Mouse (Mus musculus) heart, embryonic 13.5 days (tissue): ENCODE measurements around the gene Saa3. TPM values are rescaled to one million over a fixed set of nuclear protein-coding genes. Genes with fewer than 3 reads are reported as not detected.
"Not testable (repeated sequence)": the region's sequence is repeated elsewhere in the genome, so short reads cannot be mapped to it uniquely, and the experiment has no call there.

ENCODE experiments used
- ATAC-seq: fragments of 200-750 bp; cut with Nextera tagmentation; 2 replicates; pipeline ENCODE4 v1.8.0; 2017; ENCODE audit warnings: moderate TSS enrichment; ENCODE audit not compliant: insufficient number of reproducible peaks, low FRiP score, low TSS enrichment; ENCODE audit errors: extremely low read depth
- H3K27ac ChIP-seq: fragments of 300-500 bp; sonication (generic); replicated peaks from 2 replicates; pipeline ENCODE4 v1.5.1; 2015; ENCODE audit warnings: moderate library complexity, mild to moderate bottlenecking, inconsistent platforms
- H3K27me3 ChIP-seq: fragments of 300-500 bp; sonication (generic); replicated peaks from 2 replicates; pipeline ENCODE4 v1.6.1; 2015; ENCODE audit warnings: mild to moderate bottlenecking, inconsistent platforms
- H3K36me3 ChIP-seq: fragments of 300-500 bp; sonication (generic); 2 replicates; pipeline ENCODE4 v1.6.1; 2015; ENCODE audit warnings: mild to moderate bottlenecking, inconsistent platforms
- H3K4me1 ChIP-seq: fragments of 300-500 bp; sonication (generic); 2 replicates; pipeline ENCODE4 v1.6.1; 2015; ENCODE audit warnings: inconsistent platforms
- H3K4me2 ChIP-seq: fragments of 300-500 bp; sonication (generic); 2 replicates; pipeline ENCODE4 v1.6.1; 2015; ENCODE audit warnings: inconsistent platforms, mild to moderate bottlenecking, moderate library complexity
- H3K4me3 ChIP-seq: fragments of 300-500 bp; sonication (generic); 2 replicates; pipeline ENCODE4 v1.5.1; 2015; ENCODE audit warnings: moderate library complexity, mild to moderate bottlenecking, inconsistent platforms
- H3K9ac ChIP-seq: fragments of 300-500 bp; sonication (generic); 2 replicates; pipeline ENCODE4 v1.6.1; 2015; ENCODE audit warnings: inconsistent platforms, mild to moderate bottlenecking, moderate library complexity
- H3K9me3 ChIP-seq: fragments of 300-500 bp; sonication (generic); 2 replicates; pipeline ENCODE4 v1.6.1; 2016; ENCODE audit warnings: inconsistent platforms
- WGBS: fragments of 180-500 bp; shearing (Covaris S2); methylation state at CpG from one replicate; pipeline ENCODE4 v1.1.7; 2015; ENCODE audit warnings: mixed read lengths; 5-methylcytosine and 5-hydroxymethylcytosine counted together
- polyA plus RNA-seq: library from polyadenylated mRNA; unstranded; fragments of >200 nt; fragmentation: Nextera tagmentation; extraction: Ambion mirVana; gene quantifications from 2 replicates; pipeline ENCODE4 v1.2.1, GENCODE M21; 2015

Saa3 gene
- polyA plus RNA-seq: 0.15 TPM in 1 of 2 replicates, not detected in the other

DNA sequence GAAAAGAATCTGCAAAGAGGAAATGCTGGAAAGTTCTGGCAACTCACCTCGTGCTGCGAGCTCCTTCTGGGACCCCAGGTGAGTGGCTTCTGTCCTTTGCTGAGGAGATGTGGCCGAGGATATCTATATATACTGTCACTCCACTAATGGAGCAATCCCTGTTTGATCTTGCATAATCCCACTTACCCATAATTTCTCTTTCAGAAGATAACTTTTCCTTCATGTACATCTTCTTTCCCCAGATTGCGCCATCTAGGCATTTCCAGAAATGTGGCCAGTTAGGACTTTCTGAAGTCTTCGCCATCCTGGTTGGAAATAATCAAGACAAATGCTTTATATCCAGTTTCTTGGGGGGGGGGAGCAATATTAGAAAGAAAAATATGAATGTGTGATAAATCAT, at the start of gene Saa3:
Saa3 (minus strand) TSS at position 101 of the 400 bp plus-strand sequence.
- WGBS: 74% methylated on average over 5 of the region's 5 CpGs
- H3K9me3 ChIP-seq: no peaks in the 10 kb centered on the region
- no peaks in the 10 kb centered on the region for H3K4me1 ChIP-seq
- H3K27ac ChIP-seq: no peak within 1 kb of the TSS
- no peaks in the 10 kb centered on the region for H3K36me3 ChIP-seq
- no peak within 1 kb of the TSS for H3K4me2 ChIP-seq
- peaks cover 18% of the 10 kb centered on the region for H3K27me3 ChIP-seq
- ATAC-seq: no peak
- H3K4me3 ChIP-seq: no peak within 1 kb of the TSS
- no peak within 1 kb of the TSS for H3K9ac ChIP-seq

- Histone ChIP-seq H3K27ac (no peak overlapping the region), H3K4me2 (no peak overlapping the region), H3K4me1 (no peaks in the 10 kb centered on the region), H3K9me3 (no peaks in the 10 kb centered on the region), H3K9ac (no peak overlapping the region), H3K4me3 (no peak overlapping the region), H3K27me3 (no peaks in the 10 kb centered on the region), H3K36me3 (peaks cover 95% of the 10 kb centered on the region)
- 85% methylated on average over 8 of the region's 8 CpGs for WGBS
- no peak for ATAC-seq
These were observed 49.2 kb upstream of the Saa3 start for GRCm38 (mm10) chr7:46764672-46765071.

GRCm38 (mm10) chr7:46762601-46763000, 47.1 kb upstream of the Saa3 start:
- 90% methylated on average over 5 of the region's 5 CpGs for WGBS

GRCm38 (mm10) chr7:46761049-46761795, 45.7 kb upstream of the Saa3 start:
- no peak overlapping the region for H3K27ac ChIP-seq
- H3K36me3 ChIP-seq: peaks cover 79% of the 10 kb centered on the region
- H3K9ac ChIP-seq: no peak overlapping the region
- no peaks in the 10 kb centered on the region for H3K9me3 ChIP-seq
- no peaks in the 10 kb centered on the region for H3K27me3 ChIP-seq
- no peak for ATAC-seq
- 71% methylated on average over 11 of the region's 11 CpGs for WGBS
- H3K4me3 ChIP-seq: no peak overlapping the region
- H3K4me2 ChIP-seq: no peak overlapping the region
- H3K4me1 ChIP-seq: no peaks in the 10 kb centered on the region

More at GRCm38 (mm10) chr7:46762601-46763000, 47.1 kb upstream of the Saa3 start:
- Histone ChIP-seq H3K9me3 (no peaks in the 10 kb centered on the region), H3K4me3 (no peak overlapping the region), H3K27ac (no peak overlapping the region), H3K4me2 (no peak overlapping the region), H3K4me1 (no peaks in the 10 kb centered on the region), H3K36me3 (peaks cover 89% of the 10 kb centered on the region), H3K9ac (no peak overlapping the region), H3K27me3 (no peaks in the 10 kb centered on the region)
- ATAC-seq: no peak

DNA sequence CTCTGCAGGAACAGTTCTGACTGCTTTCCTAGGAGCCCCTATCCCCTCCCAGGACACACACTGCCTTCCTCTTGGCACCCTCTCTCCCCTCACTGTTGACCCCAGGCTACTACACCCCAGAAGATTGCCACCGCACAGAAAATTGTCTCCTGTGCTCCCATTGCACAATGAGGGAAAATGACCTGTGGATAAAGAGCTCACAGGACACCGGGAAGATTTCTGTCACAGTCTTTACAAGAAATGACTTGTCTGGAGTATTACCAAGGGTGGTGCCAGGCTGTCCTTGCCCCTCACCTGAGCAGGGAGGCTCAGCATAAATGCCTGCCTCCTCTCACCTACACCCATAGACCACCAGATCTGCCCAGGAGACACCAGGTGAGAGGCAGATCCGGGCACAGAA, 36.0 kb upstream of the Saa3 start, which contains the start of gene Saa2:
Saa2 (plus strand) TSS at position 301 of the 400 bp plus-strand sequence.
- 59% methylated on average over 3 of the region's 3 CpGs for WGBS
- Histone ChIP-seq H3K4me3 (no peak within 1 kb of the TSS), H3K27me3 (no peaks in the 10 kb centered on the region), H3K27ac (no peak within 1 kb of the TSS), H3K4me2 (no peak within 1 kb of the TSS), H3K9ac (no peak within 1 kb of the TSS), H3K4me1 (0 out of 2 replicates have a peak, but pooled peaks cover 5% of the 10 kb centered on the region), H3K9me3 (no peaks in the 10 kb centered on the region), H3K36me3 (no peaks in the 10 kb centered on the region)
- ATAC-seq: no peak

DNA sequence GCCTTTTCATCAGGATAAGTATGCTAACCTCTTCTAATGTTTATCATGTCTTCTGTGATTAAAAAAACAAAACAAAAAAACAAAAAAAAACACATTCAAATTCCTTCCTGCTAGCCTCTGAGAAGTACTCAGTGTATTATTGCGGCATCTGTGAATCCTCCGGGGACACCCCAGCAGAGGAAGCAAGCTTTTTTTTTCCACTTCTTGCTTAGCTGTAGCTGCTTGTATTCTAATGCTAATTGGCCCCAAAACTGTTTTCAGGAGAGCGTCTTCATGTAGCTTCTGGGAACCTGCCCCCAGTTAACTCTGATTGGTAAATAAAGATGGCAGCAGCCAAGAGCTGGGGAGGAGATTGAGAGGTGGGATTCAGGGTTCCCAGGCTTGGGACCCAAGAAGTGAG, 33.0 kb upstream of the Saa3 start:
- no peak overlapping the region for H3K27ac ChIP-seq
- no peak overlapping the region for H3K4me2 ChIP-seq
- H3K36me3 ChIP-seq: no peaks in the 10 kb centered on the region
- no peaks in the 10 kb centered on the region for H3K9me3 ChIP-seq
- 0 out of 2 replicates have a peak, but pooled peaks cover 5% of the 10 kb centered on the region for H3K4me1 ChIP-seq
- 53% methylated on average over 3 of the region's 3 CpGs for WGBS
- ATAC-seq: no peak
- no peaks in the 10 kb centered on the region for H3K27me3 ChIP-seq
- H3K4me3 ChIP-seq: no peak overlapping the region
- no peak overlapping the region for H3K9ac ChIP-seq

- 78% methylated on average over 7 of the region's 7 CpGs for WGBS
- Histone ChIP-seq H3K27me3 (no peaks in the 10 kb centered on the region), H3K36me3 (no peaks in the 10 kb centered on the region), H3K4me1 (0 out of 2 replicates have a peak, but pooled peaks cover 5% of the 10 kb centered on the region), H3K9me3 (no peaks in the 10 kb centered on the region), H3K4me2 (no peak overlapping the region), H3K27ac (no peak overlapping the region), H3K4me3 (no peak overlapping the region), H3K9ac (no peak overlapping the region)
- no peak for ATAC-seq
These were observed 30.9 kb upstream of the Saa3 start for GRCm38 (mm10) chr7:46746381-46746780.

DNA sequence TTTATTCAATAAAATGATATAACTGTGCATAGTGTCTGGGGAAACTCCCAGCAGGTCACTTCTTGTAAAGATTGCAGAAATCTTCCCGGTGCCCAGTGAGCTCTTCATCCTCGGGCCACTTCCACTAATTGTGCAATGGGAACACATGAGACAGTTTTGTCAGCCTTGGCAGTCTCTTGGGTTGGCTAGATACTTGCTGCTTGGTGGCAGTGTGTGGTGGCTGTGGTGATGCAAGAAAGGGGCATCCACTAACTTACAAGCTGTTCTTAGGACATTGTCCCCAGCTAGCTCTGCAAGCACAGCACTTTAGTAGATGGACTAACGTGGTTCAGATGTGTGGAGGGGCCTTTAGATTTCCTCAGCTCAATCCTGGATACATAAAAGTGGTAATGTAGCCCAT, 30.3 kb upstream of the Saa3 start:
- Histone ChIP-seq H3K9me3 (no peaks in the 10 kb centered on the region), H3K27ac (no peak overlapping the region), H3K36me3 (no peaks in the 10 kb centered on the region), H3K4me3 (no peak overlapping the region), H3K9ac (no peak overlapping the region), H3K4me2 (no peak overlapping the region), H3K4me1 (0 out of 2 replicates have a peak, but pooled peaks cover 5% of the 10 kb centered on the region), H3K27me3 (no peaks in the 10 kb centered on the region)
- no peak for ATAC-seq
- WGBS: 68% methylated on average over 3 of the region's 3 CpGs

DNA sequence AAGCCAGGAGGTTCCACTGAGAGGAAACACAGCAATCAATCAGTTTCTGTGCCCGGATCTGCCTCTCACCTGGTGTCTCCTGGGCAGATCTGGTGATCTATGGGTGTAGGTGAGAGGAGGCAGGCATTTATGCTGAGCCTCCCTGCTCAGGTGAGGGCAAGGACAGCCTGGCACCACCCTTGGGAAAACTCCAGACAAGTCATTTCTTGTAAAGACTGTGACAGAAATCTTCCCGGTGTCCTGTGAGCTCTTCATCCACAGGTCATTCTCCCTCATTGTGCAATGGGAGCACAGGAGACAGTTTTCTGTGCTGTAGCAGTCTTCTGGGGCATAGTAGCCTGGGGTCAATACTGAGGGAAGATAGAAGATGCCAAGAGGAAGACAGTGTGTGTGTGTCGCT, 27.4 kb upstream of the Saa3 start, which contains the start of gene Saa1:
Saa1 (minus strand) TSS at position 101 of the 400 bp plus-strand sequence.
- WGBS: 70% methylated on average over 3 of the region's 3 CpGs
- not testable (repeated sequence) for H3K4me2 ChIP-seq

GRCm38 (mm10) chr7:46740041-46740440, 24.5 kb upstream of the Saa3 start:
- not testable (repeated sequence) for H3K4me3 ChIP-seq, H3K36me3 ChIP-seq, H3K9me3 ChIP-seq, H3K4me2 ChIP-seq, H3K27ac ChIP-seq, H3K9ac ChIP-seq, ATAC-seq, H3K4me1 ChIP-seq, H3K27me3 ChIP-seq
- WGBS: 71% methylated on average over 5 of the region's 5 CpGs

More for the DNA sequence above, 27.4 kb upstream of the Saa3 start, which contains the start of gene Saa1:
- H3K27ac ChIP-seq, H3K9me3 ChIP-seq, H3K27me3 ChIP-seq, H3K4me1 ChIP-seq, H3K4me3 ChIP-seq, H3K36me3 ChIP-seq, ATAC-seq, H3K9ac ChIP-seq: not testable (repeated sequence)

GRCm38 (mm10) chr7:46738561-46739460, 23.3 kb upstream of the Saa3 start:
- H3K36me3 ChIP-seq: no peaks in the 10 kb centered on the region
- no peaks in the 10 kb centered on the region for H3K9me3 ChIP-seq
- no peak overlapping the region for H3K4me2 ChIP-seq
- H3K4me3 ChIP-seq: no peak overlapping the region
- H3K4me1 ChIP-seq: no peaks in the 10 kb centered on the region
- whole genome bisulfite sequencing: 67% methylated on average over 12 of the region's 12 CpGs
- H3K27ac ChIP-seq: no peak overlapping the region
- H3K9ac ChIP-seq: no peak overlapping the region
- no peak for ATAC-seq
- H3K27me3 ChIP-seq: no peaks in the 10 kb centered on the region
